Mouse (Mus musculus) embryonic facial prominence, embryonic 12.5 days (tissue): ENCODE data around the gene Fbxo31. TPM values are rescaled to one million over a fixed set of nuclear protein-coding genes. Genes with fewer than 3 reads are reported as not detected.

Source experiments
- ATAC-seq: fragments of 200-750 bp; cut with Nextera tagmentation; 2 replicates; pipeline ENCODE4 v1.8.0; 2017; ENCODE audit not compliant: insufficient number of reproducible peaks, insufficient read depth, low FRiP score, low TSS enrichment
- H3K27ac ChIP-seq: fragments of 300-500 bp; sonication (generic); 2 replicates; pipeline ENCODE4 v1.5.1; 2016; ENCODE audit warnings: mild to moderate bottlenecking
- H3K27me3 ChIP-seq: fragments of 300-500 bp; sonication (generic); 2 replicates; pipeline ENCODE4 v1.6.1; 2016; ENCODE audit warnings: mild to moderate bottlenecking, moderate library complexity
- H3K36me3 ChIP-seq: fragments of 300-500 bp; sonication (generic); 2 replicates; pipeline ENCODE4 v1.6.1; 2016; ENCODE audit warnings: mild to moderate bottlenecking
- H3K4me1 ChIP-seq: fragments of 300-500 bp; sonication (generic); 2 replicates; pipeline ENCODE4 v1.6.1; 2016
- H3K4me2 ChIP-seq: fragments of 300-500 bp; sonication (generic); replicated peaks from 2 replicates; pipeline ENCODE4 v1.6.1; 2016; ENCODE audit warnings: mild to moderate bottlenecking, moderate library complexity
- H3K4me3 ChIP-seq: fragments of 300-500 bp; sonication (generic); 2 replicates; pipeline ENCODE4 v1.5.1; 2016; ENCODE audit warnings: mild to moderate bottlenecking
- H3K9ac ChIP-seq: fragments of 300-500 bp; sonication (generic); 2 replicates; pipeline ENCODE4 v1.6.1; 2016; ENCODE audit warnings: mild to moderate bottlenecking, moderate library complexity
- H3K9me3 ChIP-seq: fragments of 300-500 bp; sonication (generic); 2 replicates; pipeline ENCODE4 v1.6.1; 2016; ENCODE audit warnings: mild to moderate bottlenecking, moderate library complexity
- WGBS: fragments of 180-500 bp; shearing (Covaris S2); methylation state at CpG from one replicate; pipeline ENCODE4 v1.1.7; 2016; 5-methylcytosine and 5-hydroxymethylcytosine counted together
- polyA plus RNA-seq: library from polyadenylated mRNA; unstranded; fragments of >200 nt; fragmentation: Nextera tagmentation; extraction: Ambion mirVana; gene quantifications from 2 replicates; pipeline ENCODE4 v1.2.1, GENCODE M21; 2016

Gene Fbxo31
- polyA plus RNA-seq, 1 experiment from 2014 or later = 23.9 TPM

- no peak within 1 kb of the TSS; the same call in 1 of the 2 replicates for H3K9ac ChIP-seq
Observed at GRCm38 (mm10) chr8:121544276-121544785, 34.3 kb downstream of the Fbxo31 start, which contains the start of gene 1700018B08Rik. TSS of gene 1700018B08Rik (minus strand) at chr8:121544320.

GRCm38 (mm10) chr8:121542901-121543300, 35.7 kb downstream of the Fbxo31 start:
- H3K27ac ChIP-seq = no peak overlapping the region
- ATAC-seq = no peak
- H3K27me3 ChIP-seq = peaks cover 4% of the 10 kb centered on the region; the same call in 1 of the 2 replicates
- WGBS = 72% methylated on average over 13 of the region's 13 CpGs
- H3K36me3 ChIP-seq = no peaks in the 10 kb centered on the region
- no peak overlapping the region for H3K4me3 ChIP-seq
- H3K4me1 ChIP-seq = no peaks in the 10 kb centered on the region
- no peak overlapping the region for H3K9ac ChIP-seq
- H3K4me2 ChIP-seq = no peak overlapping the region
- no peaks in the 10 kb centered on the region for H3K9me3 ChIP-seq

More at GRCm38 (mm10) chr8:121544276-121544785, 34.3 kb downstream of the Fbxo31 start, which contains the start of gene 1700018B08Rik:
- no peaks in the 10 kb centered on the region for H3K9me3 ChIP-seq
- H3K27me3 ChIP-seq = peaks cover 4% of the 10 kb centered on the region; the same call in 1 of the 2 replicates
- 0 out of 2 replicates have a peak, but pooled peaks cover 1% of the 10 kb centered on the region for H3K36me3 ChIP-seq
- no peak for ATAC-seq
- no peak within 1 kb of the TSS for H3K4me3 ChIP-seq
- no peak within 1 kb of the TSS for H3K4me2 ChIP-seq
- WGBS = 83% methylated on average over 12 of the region's 12 CpGs
- no peak within 1 kb of the TSS for H3K27ac ChIP-seq
- no peaks in the 10 kb centered on the region for H3K4me1 ChIP-seq

- no peak overlapping the region for H3K4me3 ChIP-seq
- no peaks in the 10 kb centered on the region for H3K4me1 ChIP-seq
- ATAC-seq = no peak
- no peak overlapping the region for H3K4me2 ChIP-seq
- H3K36me3 ChIP-seq = no peaks in the 10 kb centered on the region
- 76% methylated on average over 19 of the region's 19 CpGs for WGBS
- no peak overlapping the region for H3K9ac ChIP-seq
- no peaks in the 10 kb centered on the region for H3K9me3 ChIP-seq
- H3K27ac ChIP-seq = no peak overlapping the region
- H3K27me3 ChIP-seq = peaks cover 4% of the 10 kb centered on the region; the same call in 1 of the 2 replicates
Observed at GRCm38 (mm10) chr8:121541862-121542261, 36.7 kb downstream of the Fbxo31 start.

- Histone ChIP-seq H3K9me3 (no peaks in the 10 kb centered on the region), H3K4me2 (no peak overlapping the region), H3K27ac (no peak overlapping the region), H3K4me1 (no peaks in the 10 kb centered on the region), H3K27me3 (peaks cover 5% of the 10 kb centered on the region; the same call in 1 of the 2 replicates), H3K36me3 (no peaks in the 10 kb centered on the region), H3K4me3 (no peak overlapping the region), H3K9ac (no peak overlapping the region)
- 48% methylated on average over 5 of the region's 5 CpGs for WGBS
- no peak for ATAC-seq
Observed at GRCm38 (mm10) chr8:121532381-121532780, 46.2 kb downstream of the Fbxo31 start.

GRCm38 (mm10) chr8:121530639-121531038, 48.0 kb downstream of the Fbxo31 start:
- Histone ChIP-seq H3K36me3 (no peaks in the 10 kb centered on the region), H3K27me3 (peaks cover 5% of the 10 kb centered on the region; the same call in 1 of the 2 replicates), H3K27ac (no peak overlapping the region), H3K9ac (no peak overlapping the region), H3K4me1 (peaks cover 4% of the 10 kb centered on the region; the same call in 1 of the 2 replicates), H3K4me3 (no peak overlapping the region), H3K9me3 (no peaks in the 10 kb centered on the region), H3K4me2 (no peak overlapping the region)
- ATAC-seq = no peak
- WGBS = 82% methylated on average over 10 of the region's 10 CpGs

- 87% methylated on average over 15 of the region's 15 CpGs for WGBS
- Histone ChIP-seq H3K4me3 (no peak overlapping the region), H3K4me1 (peaks cover 4% of the 10 kb centered on the region; the same call in 1 of the 2 replicates), H3K9ac (no peak overlapping the region), H3K4me2 (no peak overlapping the region), H3K27ac (no peak overlapping the region), H3K27me3 (peaks cover 5% of the 10 kb centered on the region; the same call in 1 of the 2 replicates), H3K9me3 (no peaks in the 10 kb centered on the region), H3K36me3 (no peaks in the 10 kb centered on the region)
- no peak for ATAC-seq
Observed at GRCm38 (mm10) chr8:121528790-121529189, 49.8 kb downstream of the Fbxo31 start.

GRCm38 (mm10) chr8:121527751-121528150, 50.9 kb downstream of the Fbxo31 start:
- no peak overlapping the region for H3K27ac ChIP-seq
- peaks cover 6% of the 10 kb centered on the region; the same call in 1 of the 2 replicates for H3K27me3 ChIP-seq
- no peak for ATAC-seq
- no peaks in the 10 kb centered on the region for H3K9me3 ChIP-seq
- no peaks in the 10 kb centered on the region for H3K36me3 ChIP-seq
- H3K4me3 ChIP-seq = no peak overlapping the region
- no peak overlapping the region for H3K9ac ChIP-seq
- 80% methylated on average over 9 of the region's 9 CpGs for WGBS
- no peak overlapping the region for H3K4me2 ChIP-seq
- H3K4me1 ChIP-seq = peaks cover 4% of the 10 kb centered on the region; the same call in 1 of the 2 replicates

- no peak for ATAC-seq
- 45% methylated on average over 6 of the region's 6 CpGs for WGBS
Observed at GRCm38 (mm10) chr8:121526811-121527550, 51.6 kb downstream of the Fbxo31 start.

GRCm38 (mm10) chr8:121525111-121525818, 53.3 kb downstream of the Fbxo31 start:
- Histone ChIP-seq H3K27ac (no peak overlapping the region), H3K9me3 (no peaks in the 10 kb centered on the region), H3K4me2 (no peak overlapping the region), H3K9ac (no peak overlapping the region), H3K4me1 (peaks cover 4% of the 10 kb centered on the region; the same call in 1 of the 2 replicates), H3K4me3 (no peak overlapping the region), H3K27me3 (0 out of 2 replicates have a peak, but pooled peaks cover 3% of the 10 kb centered on the region), H3K36me3 (no peaks in the 10 kb centered on the region)
- no peak for ATAC-seq
- WGBS = 86% methylated on average over 18 of the region's 18 CpGs

More at GRCm38 (mm10) chr8:121526811-121527550, 51.6 kb downstream of the Fbxo31 start:
- Histone ChIP-seq H3K27me3 (peaks cover 9% of the 10 kb centered on the region; the same call in 1 of the 2 replicates), H3K27ac (no peak overlapping the region), H3K9me3 (no peaks in the 10 kb centered on the region), H3K9ac (peak overlapping the region; percentile 16; the same call in 1 of the 2 replicates), H3K36me3 (no peaks in the 10 kb centered on the region), H3K4me1 (peaks cover 4% of the 10 kb centered on the region; the same call in 1 of the 2 replicates), H3K4me2 (no peak overlapping the region), H3K4me3 (no peak overlapping the region)

GRCm38 (mm10) chr8:121513429-121513828, 65.2 kb downstream of the Fbxo31 start:
- Histone ChIP-seq H3K4me2 (no peak overlapping the region), H3K27me3 (peaks cover 15% of the 10 kb centered on the region; the same call in 1 of the 2 replicates), H3K4me1 (0 out of 2 replicates have a peak, but pooled peaks cover 8% of the 10 kb centered on the region), H3K4me3 (no peak overlapping the region), H3K27ac (no peak overlapping the region), H3K9ac (no peak overlapping the region), H3K36me3 (no peaks in the 10 kb centered on the region), H3K9me3 (no peaks in the 10 kb centered on the region)
- no peak for ATAC-seq
- WGBS = 3% methylated on average over 12 of the region's 12 CpGs

- Histone ChIP-seq H3K27me3 (peaks cover 15% of the 10 kb centered on the region; the same call in 1 of the 2 replicates), H3K4me2 (no peak overlapping the region), H3K4me1 (peaks cover 10% of the 10 kb centered on the region; the same call in 1 of the 2 replicates), H3K9ac (no peak overlapping the region), H3K4me3 (no peak overlapping the region), H3K36me3 (no peaks in the 10 kb centered on the region), H3K27ac (0 out of 2 replicates have a peak overlapping the region, but pooled peaks have one; percentile 14), H3K9me3 (no peaks in the 10 kb centered on the region)
- 45% methylated on average over 9 of the region's 9 CpGs for whole genome bisulfite sequencing
- ATAC-seq = no peak
Observed at GRCm38 (mm10) chr8:121511751-121512150, 66.9 kb downstream of the Fbxo31 start.
